Mouse (Mus musculus) neural tube, embryonic 11.5 days (tissue): Measurements from ENCODE around the gene Zfand4. TPM values are rescaled to one million over a fixed set of nuclear protein-coding genes. Genes with fewer than 3 reads are reported as not detected.

Source experiments
- ATAC-seq: fragments of 200-750 bp; cut with Nextera tagmentation; 2 replicates; pipeline ENCODE4 v1.8.0; 2017; ENCODE audit warnings: moderate number of reproducible peaks, mild to moderate bottlenecking, moderate TSS enrichment, moderate library complexity; ENCODE audit not compliant: insufficient read depth, low FRiP score, low TSS enrichment
- DNase-seq: peaks from one replicate; pipeline ENCODE4 v3.0.0-alpha.2; 2015; ENCODE audit warnings: low spot score
- H3K27ac ChIP-seq: fragments of 300-500 bp; sonication (generic); 2 replicates; pipeline ENCODE4 v1.5.1; 2014; ENCODE audit warnings: low read depth, mild to moderate bottlenecking, low read length
- H3K27me3 ChIP-seq: fragments of 300-500 bp; sonication (generic); 2 replicates; pipeline ENCODE4 v1.6.1; 2014; ENCODE audit warnings: mild to moderate bottlenecking, low read length, mixed read lengths; ENCODE audit not compliant: control insufficient read depth, insufficient read depth
- H3K36me3 ChIP-seq: fragments of 300-500 bp; sonication (generic); 2 replicates; pipeline ENCODE4 v1.6.1; 2014; ENCODE audit warnings: mild to moderate bottlenecking, low read length, moderate library complexity, mixed read lengths; ENCODE audit not compliant: control insufficient read depth, insufficient read depth
- H3K4me1 ChIP-seq: fragments of 300-500 bp; sonication (generic); 2 replicates; pipeline ENCODE4 v1.6.1; 2014; ENCODE audit warnings: low read length, mixed read lengths; ENCODE audit not compliant: control insufficient read depth, insufficient read depth
- H3K4me2 ChIP-seq: fragments of 300-500 bp; sonication (generic); 2 replicates; pipeline ENCODE4 v1.6.1; 2014; ENCODE audit warnings: low read depth, mild to moderate bottlenecking, moderate library complexity
- H3K4me3 ChIP-seq: fragments of 300-500 bp; sonication (generic); 2 replicates; pipeline ENCODE4 v1.5.1; 2014; ENCODE audit warnings: low read depth, low read length
- H3K9ac ChIP-seq: fragments of 300-500 bp; sonication (generic); 2 replicates; pipeline ENCODE4 v1.6.1; 2014; ENCODE audit warnings: mild to moderate bottlenecking, low read length
- H3K9me3 ChIP-seq: fragments of 300-500 bp; sonication (generic); 2 replicates; pipeline ENCODE4 v1.6.1; 2016; ENCODE audit warnings: low read length; ENCODE audit not compliant: control insufficient read depth
- WGBS: fragments of 180-500 bp; shearing (Covaris S2); extraction: QIAGEN DNeasy Blood & Tissue Kit; methylation state at CpG from one replicate; pipeline ENCODE4 v1.1.7; 2014; 5-methylcytosine and 5-hydroxymethylcytosine counted together
- polyA plus RNA-seq: library from polyadenylated mRNA; unstranded; fragments of >200 nt; fragmentation: Nextera tagmentation; extraction: Ambion mirVana; gene quantifications from 2 replicates; pipeline ENCODE4 v1.2.1, GENCODE M21; 2014

Zfand4 gene
- polyA plus RNA-seq, 1 experiment from 2014 or later, result 7.1 TPM

DNA sequence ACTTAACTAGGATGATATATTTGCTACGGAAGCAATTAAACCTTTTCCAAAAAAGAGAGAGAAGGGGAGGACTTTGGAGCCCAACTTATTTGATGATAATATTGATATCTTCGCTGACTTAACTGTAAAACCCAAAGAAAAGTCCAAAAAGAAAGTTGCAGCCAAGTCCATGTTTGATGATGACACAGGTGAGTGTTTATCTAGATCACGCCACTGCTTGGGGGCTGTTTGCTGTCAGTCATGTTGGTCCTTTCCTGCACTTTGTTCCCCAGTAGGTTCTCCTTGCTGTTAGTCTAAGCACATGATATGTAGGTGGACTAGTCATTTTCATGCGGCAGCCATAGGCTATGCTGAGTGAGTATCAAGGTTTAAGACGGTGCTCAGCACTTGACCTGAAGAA lies 3.5 kb upstream of the Zfand4 start:
- Histone ChIP-seq H3K9ac (no peak overlapping the region), H3K9me3 (no peaks in the 10 kb centered on the region), H3K36me3 (0 out of 2 replicates have a peak, but pooled peaks cover 2% of the 10 kb centered on the region), H3K4me2 (no peak overlapping the region), H3K4me1 (no peaks in the 10 kb centered on the region; the same call in 1 of the 2 replicates), H3K27ac (no peak overlapping the region), H3K4me3 (no peak overlapping the region), H3K27me3 (no peaks in the 10 kb centered on the region)
- ATAC-seq (no peak), DNase-seq (no peak)
- WGBS, result 92% methylated on average over 5 of the region's 5 CpGs

DNA sequence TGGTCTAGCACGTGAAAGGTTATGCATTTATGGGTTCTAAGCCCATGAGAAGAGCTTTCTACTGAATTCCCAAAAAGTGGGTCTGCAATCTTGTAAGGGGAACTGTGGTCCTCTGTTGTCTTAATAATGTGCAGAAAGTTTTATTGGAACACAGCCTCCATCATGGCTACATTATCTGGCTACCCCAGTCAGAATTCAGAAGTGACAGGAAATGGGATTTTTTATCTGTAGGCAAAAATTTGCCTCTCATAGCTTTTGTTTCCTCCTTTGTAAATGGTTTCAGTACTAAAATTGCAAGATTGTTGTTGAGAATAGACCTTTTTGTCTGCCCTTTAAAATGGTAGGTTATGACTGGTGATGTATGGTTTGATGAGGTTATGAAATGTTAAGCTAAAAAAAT lies 1.2 kb upstream of the Zfand4 start:
- no peaks in the 10 kb centered on the region for H3K9me3 ChIP-seq
- H3K4me3 ChIP-seq, result no peak overlapping the region
- ATAC-seq, result no peak
- no peak overlapping the region for H3K4me2 ChIP-seq
- DNase-seq, result no peak
- no peak overlapping the region for H3K27ac ChIP-seq
- H3K4me1 ChIP-seq, result peaks cover 8% of the 10 kb centered on the region
- no peaks in the 10 kb centered on the region for H3K36me3 ChIP-seq
- H3K9ac ChIP-seq, result no peak overlapping the region
- WGBS, result 97% methylated on average over 1 of the region's 1 CpGs
- H3K27me3 ChIP-seq, result no peaks in the 10 kb centered on the region

DNA sequence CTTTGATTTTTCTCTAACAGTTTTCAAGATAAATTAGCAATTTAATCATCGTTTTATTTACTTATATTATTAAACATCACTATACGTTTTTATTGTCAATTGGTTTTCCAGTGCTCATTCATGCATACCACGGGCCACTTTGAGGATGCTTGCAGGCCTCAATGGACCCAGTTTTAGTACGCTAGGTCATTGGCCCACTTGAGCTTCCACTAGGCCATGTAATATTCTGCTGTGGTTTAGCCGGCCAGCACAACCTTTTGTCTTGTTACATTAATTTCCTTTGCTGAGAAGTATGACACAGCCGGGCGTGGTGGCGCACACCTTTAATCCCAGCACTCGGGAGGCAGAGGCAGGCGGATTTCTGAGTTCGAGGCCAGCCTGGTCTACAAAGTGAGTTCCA lies 814 bp downstream of the Zfand4 start:
- ATAC-seq (no peak), DNase-seq (no peak)
- H3K4me3 ChIP-seq, result no peak overlapping the region
- WGBS, result 84% methylated on average over 11 of the region's 11 CpGs
- H3K27ac ChIP-seq, result no peak overlapping the region
- peak overlapping the region; percentile 62 for H3K4me2 ChIP-seq
- no peak overlapping the region for H3K9ac ChIP-seq
- H3K36me3 ChIP-seq, result no peaks in the 10 kb centered on the region
- no peaks in the 10 kb centered on the region for H3K9me3 ChIP-seq
- H3K4me1 ChIP-seq, result peaks cover 8% of the 10 kb centered on the region
- no peaks in the 10 kb centered on the region for H3K27me3 ChIP-seq

DNA sequence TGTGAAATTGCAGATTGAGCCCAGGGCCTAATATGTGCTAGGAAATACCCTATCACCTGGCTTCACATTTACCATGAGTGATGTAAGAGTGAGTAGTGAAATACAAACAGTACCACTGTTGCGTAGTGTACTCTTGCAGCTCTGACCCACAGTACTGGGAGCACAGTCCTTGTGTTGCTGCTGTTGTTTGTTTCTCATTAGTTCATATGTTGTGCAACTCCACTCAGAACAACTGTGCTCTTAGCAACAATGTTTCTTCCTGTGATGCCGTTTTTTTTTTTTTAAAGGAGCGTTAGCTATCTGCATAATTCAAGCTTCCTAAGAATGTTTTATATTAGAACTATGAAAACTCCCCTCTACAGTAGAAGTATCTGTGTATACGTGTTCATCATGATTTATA lies 1.6 kb downstream of the Zfand4 start:
- H3K36me3 ChIP-seq, result no peaks in the 10 kb centered on the region
- no peak overlapping the region for H3K4me3 ChIP-seq
- H3K9ac ChIP-seq, result no peak overlapping the region
- WGBS, result 75% methylated on average over 4 of the region's 4 CpGs
- ATAC-seq (no peak), DNase-seq (no peak)
- H3K27ac ChIP-seq, result no peak overlapping the region
- H3K4me1 ChIP-seq, result peaks cover 8% of the 10 kb centered on the region
- H3K4me2 ChIP-seq, result peak overlapping the region; percentile 31; the same call in 1 of the 2 replicates
- no peaks in the 10 kb centered on the region for H3K9me3 ChIP-seq
- no peaks in the 10 kb centered on the region for H3K27me3 ChIP-seq

DNA sequence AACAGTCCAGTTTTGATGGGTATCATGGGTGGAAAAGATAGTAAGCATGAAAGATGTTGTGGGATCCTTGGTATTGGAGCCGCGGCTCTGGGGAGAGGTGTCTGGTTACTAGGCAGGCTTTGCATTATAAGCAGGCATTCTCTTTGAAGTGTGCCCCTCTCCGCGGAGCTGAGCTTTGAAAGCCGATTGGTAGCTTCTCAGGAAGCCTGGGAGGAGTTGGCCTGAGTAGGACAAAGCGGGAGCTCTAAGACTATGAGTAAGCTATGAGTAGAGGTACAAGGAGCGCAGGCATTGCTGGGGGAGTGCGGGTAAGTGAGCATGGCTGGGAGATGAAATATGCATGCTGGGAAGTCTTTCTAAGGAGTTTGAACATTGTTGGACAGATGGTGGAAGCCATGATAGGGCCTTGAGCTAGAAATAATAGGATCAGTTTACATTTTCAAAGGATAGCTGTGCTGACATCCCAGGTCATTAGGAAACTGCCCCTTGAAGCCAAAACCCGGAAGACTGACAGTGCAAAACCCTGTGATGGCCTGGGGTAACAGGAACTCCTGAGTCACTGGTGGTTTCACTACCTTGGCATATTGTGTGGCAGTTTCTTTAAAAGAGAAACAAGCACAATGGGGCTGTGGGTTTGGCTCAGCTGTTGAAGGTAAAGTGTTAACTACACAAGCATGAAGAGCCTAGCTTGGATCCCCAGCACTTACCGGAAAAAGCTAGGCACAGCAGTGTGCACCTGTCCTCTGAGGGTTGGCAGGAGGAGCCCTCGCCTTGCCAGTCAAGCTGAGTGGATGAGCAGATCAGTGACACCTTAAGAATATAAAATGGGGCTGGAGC lies 2.5 kb downstream of the Zfand4 start:
- Histone ChIP-seq H3K4me1 (peaks cover 8% of the 10 kb centered on the region), H3K36me3 (no peaks in the 10 kb centered on the region), H3K9ac (peak overlapping the region; percentile 32; the same call in 1 of the 2 replicates), H3K4me3 (peak overlapping the region; percentile 12; the same call in 1 of the 2 replicates), H3K9me3 (no peaks in the 10 kb centered on the region), H3K4me2 (peak overlapping the region; percentile 31), H3K27me3 (no peaks in the 10 kb centered on the region), H3K27ac (0 out of 2 replicates have a peak overlapping the region, but pooled peaks have one; percentile 31)
- WGBS, result 21% methylated on average over 11 of the region's 11 CpGs
- peak; percentile 21; the same call in 1 of the 2 replicates for ATAC-seq
- peak; percentile 74 for DNase-seq

DNA sequence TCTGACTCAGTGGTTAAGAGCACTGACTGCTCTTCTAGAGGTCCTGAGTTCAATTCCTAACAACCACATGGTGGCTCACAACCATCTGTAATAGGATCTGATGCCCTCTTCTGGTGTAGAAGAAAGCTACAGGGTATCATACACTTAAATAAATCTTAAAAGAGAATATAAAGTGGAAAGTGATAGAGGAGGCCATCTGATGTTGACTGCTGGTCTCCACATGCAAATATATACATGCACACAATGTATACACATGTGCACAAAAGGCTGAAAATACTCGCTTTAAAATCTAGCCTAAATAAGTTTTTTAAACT lies 3.0 kb downstream of the Zfand4 start:
- H3K9me3 ChIP-seq, result no peaks in the 10 kb centered on the region
- no peak overlapping the region for H3K27ac ChIP-seq

DNA sequence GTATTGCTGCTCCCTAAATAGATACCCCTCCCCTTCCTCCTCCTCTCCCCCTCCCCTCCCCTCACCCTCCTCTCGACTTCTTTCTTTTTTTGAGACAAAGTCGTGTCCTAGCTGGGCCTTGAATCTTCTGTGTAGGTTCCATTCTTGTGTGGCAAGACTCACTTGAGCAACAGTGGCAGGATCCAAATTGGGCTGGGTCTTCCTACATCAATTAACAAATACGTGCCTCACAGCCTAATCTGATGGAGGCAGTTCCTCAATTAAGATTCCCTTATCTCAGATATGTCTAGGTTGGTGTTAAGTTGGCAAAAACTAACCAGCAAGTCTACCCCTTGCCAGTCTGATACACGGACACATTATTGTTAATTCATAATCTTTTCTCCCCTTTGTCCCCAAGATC lies 11.7 kb downstream of the Zfand4 start:
- H3K4me1 ChIP-seq, result no peaks in the 10 kb centered on the region
- no peak overlapping the region for H3K4me2 ChIP-seq
- WGBS, result 66% methylated on average over 4 of the region's 4 CpGs
- H3K9me3 ChIP-seq, result no peaks in the 10 kb centered on the region
- no peaks in the 10 kb centered on the region for H3K36me3 ChIP-seq
- no peaks in the 10 kb centered on the region for H3K27me3 ChIP-seq
- H3K4me3 ChIP-seq, result no peak overlapping the region
- H3K9ac ChIP-seq, result no peak overlapping the region
- no peak for DNase-seq
- ATAC-seq, result no peak
- no peak overlapping the region for H3K27ac ChIP-seq

More for the DNA sequence above, 3.0 kb downstream of the Zfand4 start:
- Histone ChIP-seq H3K4me3 (no peak overlapping the region), H3K9ac (no peak overlapping the region), H3K36me3 (no peaks in the 10 kb centered on the region), H3K4me2 (no peak overlapping the region), H3K27me3 (no peaks in the 10 kb centered on the region), H3K4me1 (peaks cover 8% of the 10 kb centered on the region)
- ATAC-seq, result no peak
- no peak for DNase-seq
- 84% methylated on average over 1 of the region's 1 CpGs for WGBS

DNA sequence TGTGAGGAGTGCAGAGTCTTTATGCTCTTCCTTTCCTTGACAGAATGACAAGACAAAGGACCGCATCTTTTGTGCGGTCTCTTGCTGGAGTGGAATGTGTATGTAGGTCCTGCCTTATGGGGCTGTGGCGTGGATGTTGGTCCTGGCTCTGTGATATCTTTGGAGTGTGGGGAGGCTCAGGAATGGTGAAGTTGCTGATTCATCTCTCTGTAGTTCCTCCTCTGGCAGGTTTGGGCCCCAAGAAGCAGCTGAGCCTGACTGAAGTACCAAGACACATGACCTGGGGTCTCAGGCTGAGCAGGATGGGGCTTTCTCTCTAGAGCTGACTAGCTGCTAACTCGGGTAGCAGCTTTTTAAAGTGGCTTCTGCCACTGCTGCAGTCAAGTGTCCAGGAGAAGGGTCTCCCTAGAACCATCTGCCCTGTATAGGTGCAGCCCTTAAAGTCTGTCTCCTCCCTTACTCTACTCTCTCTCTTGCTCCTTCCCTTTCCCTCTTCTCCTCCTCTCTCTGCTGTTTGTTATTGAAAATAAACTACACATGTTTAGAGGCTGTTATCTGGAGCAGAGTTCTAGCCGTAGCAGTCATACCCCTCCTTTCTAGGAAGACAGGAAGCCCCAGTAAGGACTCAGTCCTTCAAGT lies 14.8 kb downstream of the Zfand4 start:
- Histone ChIP-seq H3K4me3 (no peak overlapping the region), H3K4me1 (no peaks in the 10 kb centered on the region), H3K9me3 (no peaks in the 10 kb centered on the region), H3K9ac (no peak overlapping the region), H3K36me3 (no peaks in the 10 kb centered on the region), H3K4me2 (no peak overlapping the region), H3K27me3 (no peaks in the 10 kb centered on the region), H3K27ac (no peak overlapping the region)
- ATAC-seq, result no peak
- no peak for DNase-seq
- 78% methylated on average over 5 of the region's 5 CpGs for WGBS

DNA sequence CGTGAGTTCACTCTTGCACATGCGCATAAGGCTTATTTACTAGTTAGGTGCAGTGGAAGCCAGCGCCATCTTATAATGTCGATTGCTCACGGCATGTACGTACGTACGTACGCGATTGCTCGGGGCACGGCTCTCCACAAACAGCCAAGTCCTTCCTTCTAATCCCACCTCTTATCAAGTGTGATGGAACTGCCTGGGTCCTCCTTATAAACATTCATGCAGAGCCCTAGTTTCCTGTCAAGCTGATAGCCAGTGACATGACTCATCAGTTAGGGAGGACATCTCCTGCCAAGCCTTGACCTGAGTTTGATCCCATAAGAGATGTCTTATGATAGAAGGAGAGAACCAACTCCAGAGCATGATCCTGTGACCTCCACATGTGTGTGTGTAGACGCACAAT lies 17.0 kb downstream of the Zfand4 start:
- H3K4me2 ChIP-seq, result no peak overlapping the region
- no peak overlapping the region for H3K9ac ChIP-seq
- no peak for ATAC-seq
- H3K36me3 ChIP-seq, result no peaks in the 10 kb centered on the region
- no peak for DNase-seq
- H3K4me1 ChIP-seq, result no peaks in the 10 kb centered on the region
- H3K27ac ChIP-seq, result no peak overlapping the region
- WGBS, result 97% methylated on average over 13 of the region's 13 CpGs
- no peak overlapping the region for H3K4me3 ChIP-seq
- no peaks in the 10 kb centered on the region for H3K9me3 ChIP-seq
- no peaks in the 10 kb centered on the region for H3K27me3 ChIP-seq
